Mouse (Mus musculus) midbrain, embryonic 12.5 days (tissue): ENCODE measurements around the gene Evi5. TPM values are rescaled to one million over a fixed set of nuclear protein-coding genes. Genes with fewer than 3 reads are reported as not detected.

Source experiments
- ATAC-seq: fragments of 200-750 bp; cut with Nextera tagmentation; 2 replicates; pipeline ENCODE4 v1.8.0; 2017; ENCODE audit warnings: low read depth, moderate TSS enrichment, moderate library complexity; ENCODE audit not compliant: low FRiP score
- H3K27ac ChIP-seq: fragments of 300-500 bp; sonication (generic); replicated peaks from 2 replicates; pipeline ENCODE4 v1.5.1; 2016; ENCODE audit warnings: mild to moderate bottlenecking
- H3K27me3 ChIP-seq: fragments of 300-500 bp; sonication (generic); 2 replicates; pipeline ENCODE4 v1.6.1; 2016; ENCODE audit warnings: mild to moderate bottlenecking
- H3K36me3 ChIP-seq: fragments of 300-500 bp; sonication (generic); 2 replicates; pipeline ENCODE4 v1.6.1; 2016
- H3K4me1 ChIP-seq: fragments of 300-500 bp; sonication (generic); 2 replicates; pipeline ENCODE4 v1.6.1; 2016
- H3K4me2 ChIP-seq: fragments of 300-500 bp; sonication (generic); replicated peaks from 2 replicates; pipeline ENCODE4 v1.6.1; 2016; ENCODE audit warnings: mild to moderate bottlenecking, moderate library complexity
- H3K4me3 ChIP-seq: fragments of 300-500 bp; sonication (generic); 2 replicates; pipeline ENCODE4 v1.5.1; 2016; ENCODE audit warnings: mild to moderate bottlenecking
- H3K9ac ChIP-seq: fragments of 300-500 bp; sonication (generic); replicated peaks from 2 replicates; pipeline ENCODE4 v1.6.1; 2016; ENCODE audit warnings: mild to moderate bottlenecking, moderate library complexity
- H3K9me3 ChIP-seq: fragments of 300-500 bp; sonication (generic); 2 replicates; pipeline ENCODE4 v1.6.1; 2016; ENCODE audit warnings: mild to moderate bottlenecking
- WGBS: fragments of 180-500 bp; shearing (Covaris S2); methylation state at CpG from one replicate; pipeline ENCODE4 v1.1.7; 2016; 5-methylcytosine and 5-hydroxymethylcytosine counted together
- polyA plus RNA-seq: library from polyadenylated mRNA; unstranded; fragments of >200 nt; fragmentation: Nextera tagmentation; extraction: Ambion mirVana; gene quantifications from 2 replicates; pipeline ENCODE4 v1.2.1, GENCODE M21; 2016

Gene Evi5
- polyA plus RNA-seq, 1 experiment from 2014 or later: 51.5 TPM

- H3K4me3 ChIP-seq: no peak overlapping the region
- no peaks in the 10 kb centered on the region for H3K36me3 ChIP-seq
- no peak for ATAC-seq
- H3K9ac ChIP-seq: no peak overlapping the region
- H3K27ac ChIP-seq: no peak overlapping the region
- WGBS: 15% methylated on average over 11 of the region's 11 CpGs
- H3K4me2 ChIP-seq: no peak overlapping the region
- no peaks in the 10 kb centered on the region for H3K9me3 ChIP-seq
- H3K27me3 ChIP-seq: peaks cover 73% of the 10 kb centered on the region
- peaks cover 8% of the 10 kb centered on the region for H3K4me1 ChIP-seq
These were observed 157.0 kb downstream of the Evi5 start for GRCm38 (mm10) chr5:107717871-107718361.

- H3K9me3 ChIP-seq: no peaks in the 10 kb centered on the region
- H3K4me1 ChIP-seq: no peaks in the 10 kb centered on the region
- no peak overlapping the region for H3K27ac ChIP-seq
- no peaks in the 10 kb centered on the region for H3K36me3 ChIP-seq
- no peak for ATAC-seq
- 65% methylated on average over 2 of the region's 2 CpGs for WGBS
- H3K4me2 ChIP-seq: no peak overlapping the region
- peaks cover 14% of the 10 kb centered on the region for H3K27me3 ChIP-seq
- H3K4me3 ChIP-seq: no peak overlapping the region
- H3K9ac ChIP-seq: no peak overlapping the region
These were observed 163.2 kb downstream of the Evi5 start for GRCm38 (mm10) chr5:107711689-107712088.

- ATAC-seq: no peak
- no peak overlapping the region for H3K27ac ChIP-seq
- no peaks in the 10 kb centered on the region; the same call in 1 of the 2 replicates for H3K27me3 ChIP-seq
- H3K4me1 ChIP-seq: no peaks in the 10 kb centered on the region
- no peaks in the 10 kb centered on the region for H3K36me3 ChIP-seq
- H3K9me3 ChIP-seq: no peaks in the 10 kb centered on the region
- H3K4me3 ChIP-seq: no peak overlapping the region
- H3K4me2 ChIP-seq: no peak overlapping the region
- WGBS: 91% methylated on average over 8 of the region's 8 CpGs
- H3K9ac ChIP-seq: no peak overlapping the region
These were observed 166.6 kb downstream of the Evi5 start for GRCm38 (mm10) chr5:107708124-107708797.

GRCm38 (mm10) chr5:107706262-107706661, 168.6 kb downstream of the Evi5 start:
- H3K9me3 ChIP-seq: no peaks in the 10 kb centered on the region
- 84% methylated on average over 1 of the region's 1 CpGs for WGBS
- no peak overlapping the region for H3K27ac ChIP-seq
- H3K4me3 ChIP-seq: no peak overlapping the region
- no peak for ATAC-seq
- no peaks in the 10 kb centered on the region for H3K4me1 ChIP-seq
- no peaks in the 10 kb centered on the region for H3K36me3 ChIP-seq
- H3K27me3 ChIP-seq: no peaks in the 10 kb centered on the region; the same call in 1 of the 2 replicates
- no peak overlapping the region for H3K4me2 ChIP-seq
- no peak overlapping the region for H3K9ac ChIP-seq

GRCm38 (mm10) chr5:107705756-107706155, 169.2 kb downstream of the Evi5 start:
- Histone ChIP-seq H3K4me3 (no peak overlapping the region), H3K9me3 (no peaks in the 10 kb centered on the region), H3K4me1 (no peaks in the 10 kb centered on the region), H3K36me3 (no peaks in the 10 kb centered on the region), H3K9ac (no peak overlapping the region), H3K27ac (no peak overlapping the region), H3K4me2 (no peak overlapping the region), H3K27me3 (no peaks in the 10 kb centered on the region)
- no peak for ATAC-seq
- 87% methylated on average over 4 of the region's 4 CpGs for WGBS

GRCm38 (mm10) chr5:107703207-107703763, 171.6 kb downstream of the Evi5 start:
- no peak overlapping the region for H3K4me3 ChIP-seq
- no peak overlapping the region for H3K4me2 ChIP-seq
- no peaks in the 10 kb centered on the region for H3K27me3 ChIP-seq
- 91% methylated on average over 6 of the region's 6 CpGs for WGBS
- H3K9ac ChIP-seq: no peak overlapping the region
- no peaks in the 10 kb centered on the region for H3K9me3 ChIP-seq
- H3K4me1 ChIP-seq: no peaks in the 10 kb centered on the region
- H3K27ac ChIP-seq: no peak overlapping the region
- no peaks in the 10 kb centered on the region for H3K36me3 ChIP-seq
- ATAC-seq: no peak

- no peak for ATAC-seq
- no peaks in the 10 kb centered on the region for H3K36me3 ChIP-seq
- no peaks in the 10 kb centered on the region for H3K9me3 ChIP-seq
- no peak overlapping the region for H3K9ac ChIP-seq
- H3K4me3 ChIP-seq: no peak overlapping the region
- no peaks in the 10 kb centered on the region for H3K4me1 ChIP-seq
- WGBS: 89% methylated on average over 9 of the region's 9 CpGs
- H3K27me3 ChIP-seq: no peaks in the 10 kb centered on the region
- H3K4me2 ChIP-seq: no peak overlapping the region
- no peak overlapping the region for H3K27ac ChIP-seq
These were observed 173.2 kb downstream of the Evi5 start for GRCm38 (mm10) chr5:107701658-107702057.

- Histone ChIP-seq H3K27me3 (no peaks in the 10 kb centered on the region), H3K9me3 (no peaks in the 10 kb centered on the region), H3K9ac (no peak overlapping the region), H3K4me1 (no peaks in the 10 kb centered on the region), H3K4me2 (no peak overlapping the region), H3K36me3 (no peaks in the 10 kb centered on the region), H3K4me3 (no peak overlapping the region), H3K27ac (no peak overlapping the region)
- no peak for ATAC-seq
- WGBS: 94% methylated on average over 10 of the region's 10 CpGs
These were observed 174.0 kb downstream of the Evi5 start for GRCm38 (mm10) chr5:107700873-107701272.

GRCm38 (mm10) chr5:107698888-107699287, 176.0 kb downstream of the Evi5 start:
- Histone ChIP-seq H3K27ac (no peak overlapping the region), H3K4me3 (no peak overlapping the region), H3K9ac (no peak overlapping the region), H3K36me3 (no peaks in the 10 kb centered on the region), H3K27me3 (no peaks in the 10 kb centered on the region), H3K4me1 (no peaks in the 10 kb centered on the region), H3K9me3 (no peaks in the 10 kb centered on the region), H3K4me2 (no peak overlapping the region)
- WGBS: 83% methylated on average over 8 of the region's 8 CpGs
- no peak for ATAC-seq

GRCm38 (mm10) chr5:107695019-107695418, 179.9 kb downstream of the Evi5 start:
- H3K27me3 ChIP-seq: no peaks in the 10 kb centered on the region
- WGBS: 85% methylated on average over 3 of the region's 3 CpGs
- no peak for ATAC-seq

More at GRCm38 (mm10) chr5:107695019-107695418, 179.9 kb downstream of the Evi5 start:
- no peak overlapping the region for H3K4me3 ChIP-seq
- H3K9ac ChIP-seq: no peak overlapping the region
- no peaks in the 10 kb centered on the region for H3K36me3 ChIP-seq
- no peak overlapping the region for H3K4me2 ChIP-seq
- H3K27ac ChIP-seq: no peak overlapping the region
- no peaks in the 10 kb centered on the region for H3K9me3 ChIP-seq
- H3K4me1 ChIP-seq: no peaks in the 10 kb centered on the region
